Mouse (Mus musculus) kidney, postnatal 14 days (tissue): ENCODE measurements around the gene Olfr48.

Experiments used
- DNase-seq: peaks from one replicate; pipeline ENCODE4 v3.0.0; 2022; ENCODE audit warnings: mixed read lengths

Gene Olfr48

GRCm38 (mm10) chr2:89848105-89848504, at the start of gene Olfr48:
TSS of gene Olfr48 (minus strand) at chr2:89848205.
- no peak for DNase-seq

GRCm38 (mm10) chr2:89878137-89878536, 30.1 kb upstream of the Olfr48 start, which contains the start of gene Olfr1257:
TSS of gene Olfr1257 (plus strand) at chr2:89878437.
- no peak for DNase-seq

- DNase-seq: no peak
Observed at GRCm38 (mm10) chr2:89849230-89849629, 1.2 kb upstream of the Olfr48 start.

GRCm38 (mm10) chr2:89841455-89841854, 6.5 kb downstream of the Olfr48 start, which contains the start of gene Olfr1256:
TSS of gene Olfr1256 (minus strand) at chr2:89841555.
- no peak for DNase-seq

GRCm38 (mm10) chr2:89820216-89820615, 27.8 kb downstream of the Olfr48 start:
- no peak for DNase-seq

GRCm38 (mm10) chr2:89811751-89812150, 36.3 kb downstream of the Olfr48 start, which contains the start of gene Olfr1255:
TSS of gene Olfr1255 (plus strand) at chr2:89812051.
- DNase-seq: no peak

- no peak for DNase-seq
Observed at GRCm38 (mm10) chr2:89810751-89811150, 37.3 kb downstream of the Olfr48 start.

- DNase-seq: no peak
Observed at GRCm38 (mm10) chr2:89799583-89799982, 48.4 kb downstream of the Olfr48 start.

GRCm38 (mm10) chr2:89793519-89793918, 54.5 kb downstream of the Olfr48 start, which contains the start of gene Olfr1254:
TSS of gene Olfr1254 (minus strand) at chr2:89793619.
- no peak for DNase-seq
